Mouse (Mus musculus) CD4-positive, CD25-positive, alpha-beta regulatory T cell, adult 2 months (primary cell): ENCODE results near the gene Cdk6.
"Not testable (repeated sequence)": the region's sequence is repeated elsewhere in the genome, so short reads cannot be mapped to it uniquely, and the experiment has no call there.

Source experiments
- DNase-seq: peaks from one replicate; pipeline ENCODE4 v3.0.0-alpha.2; 2012; ENCODE audit warnings: low read depth, low spot score

Gene Cdk6

DNA sequence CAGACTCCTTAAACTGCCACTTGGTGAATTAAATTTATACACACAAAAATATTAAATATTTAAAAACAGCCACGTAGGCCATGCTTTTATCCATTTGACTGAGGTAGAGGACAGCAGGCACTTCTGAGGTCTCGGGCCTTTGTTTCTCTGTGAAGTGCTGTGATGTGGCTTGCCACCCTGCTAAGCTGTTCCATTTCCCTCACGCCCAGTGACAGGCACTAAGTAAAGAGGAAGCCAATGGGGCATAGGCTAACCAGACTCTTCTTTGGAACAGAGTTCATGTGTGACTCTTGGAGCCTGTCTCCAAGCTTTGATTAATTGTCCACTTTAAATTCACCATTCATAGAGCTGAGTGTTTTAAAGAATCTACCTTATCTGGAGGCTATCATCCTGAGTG, 79.5 kb downstream of the Cdk6 start:
- peak; percentile 22 for DNase-seq

DNA sequence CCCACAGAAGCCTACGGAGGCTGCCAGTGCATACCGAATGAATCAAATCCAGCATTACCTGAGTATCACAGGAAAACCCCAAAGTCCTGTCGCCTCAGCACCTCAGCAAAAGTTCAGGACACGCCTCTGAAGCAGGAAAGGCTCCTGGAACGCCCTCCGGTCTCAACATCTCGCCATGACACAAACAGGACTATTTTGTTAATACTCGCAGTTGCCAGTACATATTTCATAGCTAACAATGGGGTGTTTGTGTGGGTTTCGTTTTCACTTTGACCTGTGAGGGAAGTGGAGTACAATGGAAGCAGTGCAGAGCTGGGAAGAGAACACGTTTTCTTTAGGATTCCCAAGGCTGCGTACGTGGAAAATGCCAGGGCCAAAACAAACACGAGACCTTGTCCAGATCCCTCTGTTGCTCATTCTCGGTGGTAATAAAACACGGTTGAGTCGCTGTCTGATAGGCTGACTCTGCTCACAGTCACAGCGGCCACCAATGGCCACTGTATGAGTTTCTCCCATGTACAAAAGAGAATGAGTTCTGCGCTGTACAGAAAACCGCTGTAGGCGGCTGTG, 91.9 kb downstream of the Cdk6 start:
- DNase-seq, result not testable (repeated sequence)

- DNase-seq, result not testable (repeated sequence)
These were observed 92.8 kb downstream of the Cdk6 start for GRCm38 (mm10) chr5:3434105-3434504.

DNA sequence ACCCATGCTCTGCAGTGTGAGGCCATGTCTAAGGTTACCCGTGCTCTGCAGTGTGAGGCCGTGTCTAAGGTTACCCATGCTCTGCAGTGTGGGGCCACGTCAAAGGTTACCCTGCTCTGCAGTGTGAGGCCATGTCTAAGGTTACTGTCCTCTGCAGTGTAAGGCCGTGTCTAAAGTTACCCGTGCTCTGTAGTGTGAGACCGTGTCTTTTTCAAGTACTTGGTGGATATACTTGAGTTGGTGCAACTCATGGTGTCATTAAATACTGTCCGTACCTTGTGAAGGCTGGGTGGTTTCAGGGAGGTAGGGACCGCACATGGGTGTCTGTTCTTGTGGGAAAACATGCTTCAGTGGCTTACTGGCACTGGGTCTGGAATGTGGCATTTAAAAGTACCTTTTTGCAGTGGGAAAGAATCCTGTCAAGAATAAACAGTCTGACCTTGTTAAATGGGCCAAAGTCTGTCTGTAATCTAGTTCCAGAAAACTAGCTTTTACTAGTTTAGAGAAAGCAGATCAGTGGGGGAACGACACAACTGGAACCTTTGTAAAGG, 97.2 kb downstream of the Cdk6 start:
- DNase-seq, result not testable (repeated sequence)

DNA sequence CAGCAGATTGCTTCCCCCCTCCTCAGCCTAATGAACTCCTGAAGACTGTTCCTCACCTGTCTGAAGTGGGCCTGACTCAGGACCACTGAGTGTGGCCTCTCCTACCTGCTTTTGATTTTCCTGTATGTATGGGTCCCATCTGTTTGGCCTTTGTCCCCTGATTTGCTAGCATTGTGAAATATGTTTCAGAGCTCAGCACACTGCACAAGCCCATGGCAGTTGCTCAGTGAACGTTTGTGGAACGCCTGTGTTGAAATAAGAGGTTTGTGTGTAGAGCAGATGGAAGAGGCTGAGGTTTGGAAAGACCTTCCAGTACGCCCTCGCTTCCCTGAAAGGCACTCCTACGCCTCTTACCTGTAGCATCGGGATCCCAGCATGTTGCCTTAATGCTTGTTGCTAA, 98.1 kb downstream of the Cdk6 start:
- not testable (repeated sequence) for DNase-seq

DNA sequence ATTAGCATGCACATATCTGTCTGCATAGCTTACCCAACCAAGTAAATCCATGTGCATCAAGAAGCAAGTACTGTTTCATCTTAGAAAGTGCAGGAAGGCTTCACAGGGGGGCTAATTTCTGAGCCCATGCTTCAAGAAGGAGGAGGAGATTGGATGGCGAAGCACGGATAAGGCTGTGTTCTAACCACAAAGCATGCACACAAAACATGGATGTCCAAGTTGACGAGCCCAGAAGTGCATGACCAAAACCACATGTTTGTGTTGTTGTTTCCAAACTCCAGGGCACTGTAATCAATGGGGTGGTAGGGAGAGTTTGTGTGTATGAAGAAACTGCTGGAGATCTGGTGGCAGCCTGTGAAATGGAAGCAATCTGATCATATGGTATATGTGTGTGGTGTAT, 101.2 kb downstream of the Cdk6 start:
- DNase-seq, result not testable (repeated sequence)

DNA sequence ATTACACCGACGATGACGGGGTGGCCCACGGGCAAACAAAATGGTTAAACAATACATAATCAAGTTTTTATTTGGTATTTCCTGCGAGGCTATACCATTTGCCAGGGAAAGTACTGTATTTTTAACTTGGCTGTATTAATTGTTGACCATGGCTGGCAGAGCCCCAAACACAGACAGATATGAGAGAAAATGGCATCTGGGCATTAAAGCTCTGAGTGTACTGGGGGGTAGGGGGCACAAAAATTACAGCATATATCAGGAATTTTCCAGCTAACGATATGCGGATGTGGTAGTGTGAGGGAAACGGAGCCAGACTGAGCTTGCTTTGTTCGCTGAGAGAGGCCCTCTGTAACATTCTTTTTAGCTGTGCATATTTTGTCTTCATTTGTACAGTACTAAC, 109.9 kb downstream of the Cdk6 start:
- not testable (repeated sequence) for DNase-seq

GRCm38 (mm10) chr5:3453946-3454345, 112.7 kb downstream of the Cdk6 start:
- DNase-seq, result not testable (repeated sequence)

DNA sequence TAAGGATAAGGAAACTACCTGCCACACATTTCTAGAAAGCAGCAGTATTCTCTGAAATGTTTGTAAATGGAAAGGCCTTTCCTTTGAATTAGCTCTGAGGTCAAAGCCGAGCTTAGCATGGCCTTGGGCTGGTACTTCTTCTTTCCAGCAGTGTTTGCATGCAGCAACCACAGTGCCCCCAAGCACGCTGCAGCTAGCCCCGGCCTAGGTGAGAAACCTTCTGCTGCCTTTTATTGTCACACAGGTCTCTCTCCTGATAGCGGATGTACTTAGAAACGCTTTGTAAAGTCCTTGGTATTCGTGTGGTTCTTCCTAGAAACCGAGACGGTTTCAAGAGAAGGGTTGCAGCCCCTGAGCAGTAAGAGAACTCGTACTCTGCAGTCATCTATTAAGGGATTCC, 119.6 kb downstream of the Cdk6 start:
- peak; percentile 67 for DNase-seq

GRCm38 (mm10) chr5:3461401-3461800, 120.1 kb downstream of the Cdk6 start:
- peak; percentile 17 for DNase-seq

GRCm38 (mm10) chr5:3462897-3463757, 121.8 kb downstream of the Cdk6 start:
- DNase-seq, result peak; percentile 29

DNA sequence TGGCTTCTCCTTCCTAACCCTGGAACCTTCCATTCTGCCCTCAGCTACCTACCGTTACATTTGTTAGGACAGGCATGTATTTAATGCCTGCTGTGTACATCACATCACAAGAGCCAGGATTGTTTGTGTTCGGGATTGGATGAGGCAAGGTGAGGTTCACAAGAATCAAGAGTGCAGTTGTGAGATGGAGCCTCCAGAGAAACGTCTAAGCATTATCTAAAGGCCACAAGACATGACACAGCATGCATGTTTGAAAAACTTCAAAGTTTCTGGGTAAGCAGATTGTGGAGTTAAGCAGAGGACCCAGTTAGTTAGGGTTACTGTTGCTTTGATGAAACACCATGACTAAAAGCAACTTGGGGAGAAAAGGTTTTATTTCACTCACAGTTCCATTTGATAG, 122.5 kb downstream of the Cdk6 start:
- DNase-seq, result no peak

- DNase-seq, result no peak
These were observed 125.0 kb downstream of the Cdk6 start for GRCm38 (mm10) chr5:3466069-3466877.

- DNase-seq, result no peak
These were observed 129.6 kb downstream of the Cdk6 start for GRCm38 (mm10) chr5:3470866-3471265.

GRCm38 (mm10) chr5:3472311-3473156, 131.2 kb downstream of the Cdk6 start:
- DNase-seq, result no peak

GRCm38 (mm10) chr5:3477711-3478110, 136.4 kb downstream of the Cdk6 start:
- DNase-seq, result peak; percentile 22

DNA sequence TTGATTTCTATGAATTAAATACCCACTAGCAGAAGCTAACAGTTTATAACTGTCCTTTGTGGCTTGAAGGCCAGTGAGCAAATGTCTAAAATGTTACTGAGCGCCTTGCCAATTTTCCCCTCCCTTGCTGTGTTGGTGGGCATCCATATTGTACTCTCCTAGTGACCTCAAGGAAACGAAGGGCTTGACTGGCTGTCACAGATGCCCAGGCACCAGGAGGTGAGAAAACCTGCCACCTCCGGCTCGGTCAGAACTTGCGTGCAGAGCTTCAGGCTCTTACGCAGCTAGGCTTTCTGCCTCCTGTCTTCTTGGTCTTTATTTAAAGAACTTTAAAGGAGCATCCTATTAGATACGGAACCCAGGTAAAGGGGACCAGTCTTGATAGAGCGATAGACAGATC, 136.9 kb downstream of the Cdk6 start:
- DNase-seq, result no peak

DNA sequence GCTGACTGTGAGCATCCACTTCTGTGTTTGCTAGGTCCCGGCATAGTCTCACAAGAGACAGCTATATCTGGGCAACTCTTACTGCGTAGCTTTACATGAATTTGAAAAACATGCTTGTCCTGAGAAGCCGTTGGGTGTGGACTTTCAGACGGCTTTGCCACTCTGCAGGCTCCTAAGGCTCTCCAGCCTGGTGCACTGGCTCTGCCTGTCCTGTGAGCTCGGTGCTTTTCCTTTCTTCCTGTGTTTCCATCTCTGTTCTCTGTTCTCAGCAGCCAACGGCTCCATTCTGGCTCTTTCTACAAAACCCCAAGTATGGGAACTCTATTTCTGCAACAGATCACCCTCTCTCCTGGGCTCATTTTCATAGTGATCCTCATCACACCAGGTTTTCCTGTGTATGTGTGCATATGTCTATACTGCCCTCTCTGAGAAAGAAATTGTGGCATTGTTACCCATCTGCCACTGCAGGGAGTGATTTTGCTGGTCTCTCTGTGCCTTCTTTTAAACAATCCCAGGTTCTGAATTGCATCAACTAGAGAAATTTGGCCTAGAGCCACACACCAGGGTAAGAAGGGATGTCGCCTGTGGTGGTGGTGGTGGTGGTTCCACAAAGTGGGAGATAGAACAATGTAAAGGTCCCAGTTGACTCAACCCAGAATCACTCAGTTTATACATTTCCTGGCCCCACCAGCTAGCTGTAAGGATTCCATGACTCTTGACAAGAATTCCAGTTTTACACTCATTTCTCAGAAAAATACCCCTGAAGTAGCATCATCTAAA, 137.9 kb downstream of the Cdk6 start:
- no peak for DNase-seq

- no peak for DNase-seq
These were observed 139.5 kb downstream of the Cdk6 start for GRCm38 (mm10) chr5:3480637-3481395.

- DNase-seq, result no peak
These were observed 141.2 kb downstream of the Cdk6 start for GRCm38 (mm10) chr5:3482474-3482873.
